Mouse (Mus musculus): Measurements from ENCODE around the gene Kcnip4. TPM values are rescaled to one million over a fixed set of nuclear protein-coding genes. Genes with fewer than 3 reads are reported as not detected.

Kcnip4 gene
- polyA plus RNA-seq, 1 experiment from 2014 or later, result 0.05 TPM

DNA sequence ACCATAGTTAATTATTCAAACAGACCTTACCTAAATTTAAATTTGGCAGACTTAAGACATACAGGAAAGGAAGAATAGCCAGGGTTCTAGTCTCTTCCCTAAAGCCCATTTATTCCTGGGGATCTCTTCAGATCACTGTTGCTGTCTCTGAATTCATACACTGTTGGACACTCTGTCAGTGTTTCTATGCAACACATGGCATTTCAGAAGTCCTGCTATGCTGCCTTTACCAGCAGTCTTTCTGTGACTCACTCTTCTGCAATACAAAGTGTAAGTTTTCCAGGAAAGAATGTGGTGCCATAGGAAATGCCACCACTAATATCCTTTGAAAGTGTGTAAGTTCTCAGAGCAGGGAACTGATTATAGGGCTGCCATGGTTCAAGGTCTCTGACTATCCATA, 936.7 kb downstream of the Kcnip4 start:
- Histone ChIP-seq H3K27ac (ENCODE audit: low read depth) (no peak overlapping the region), H3K36me3 (replicated peaks; ENCODE audit: insufficient read depth, low read length) (no peaks in the 10 kb centered on the region), H3K4me2 (ENCODE audit: low read depth, low read length) (no peak overlapping the region), H3K4me3 (ENCODE audit: low read depth, low read length) (no peak overlapping the region), H3K9me3 (ENCODE audit: low read length) (no peaks in the 10 kb centered on the region), H3K4me1 (ENCODE audit: insufficient read depth) (no peaks in the 10 kb centered on the region), H3K27me3 (ENCODE audit: insufficient read depth, low read length) (no peaks in the 10 kb centered on the region), H3K9ac (replicated peaks) (no peak overlapping the region)
- no peak for ATAC-seq
- DNase-seq, result no peak
- no peak for TF ChIP-seq CTCF (IDR thresholded peaks at IDR 0.05; ENCODE audit: low read depth)

DNA sequence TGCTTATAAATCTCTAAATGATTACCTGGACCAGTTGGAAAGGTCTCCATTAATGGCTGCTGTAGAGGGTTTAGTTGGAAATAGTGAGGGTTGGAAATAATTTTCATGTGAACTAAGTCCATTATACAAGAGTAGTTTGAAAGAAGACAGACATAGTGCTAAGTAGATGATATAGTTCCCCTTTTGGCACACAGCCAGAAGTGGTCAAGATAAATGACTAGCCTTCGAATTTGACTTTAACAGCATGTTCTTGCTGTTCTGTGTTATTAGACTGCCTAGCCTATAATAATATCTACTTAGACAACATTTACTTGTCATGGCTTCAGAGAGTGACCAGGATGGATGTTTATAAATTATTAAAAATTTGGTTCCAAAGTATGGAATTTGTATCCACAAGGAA, 941.3 kb downstream of the Kcnip4 start:
- WGBS (ENCODE audit: insufficient replicate concordance), result 40% methylated on average over 1 of the region's 1 CpGs
- TF ChIP-seq CTCF (IDR thresholded peaks at IDR 0.05; ENCODE audit: low read depth), result no peak
- TF ChIP-seq EP300 (IDR thresholded peaks at IDR 0.05; ENCODE audit: low read depth), result no peak
- H3K36me3 ChIP-seq (replicated peaks; ENCODE audit: insufficient read depth, low read length), result no peaks in the 10 kb centered on the region
- no peaks in the 10 kb centered on the region for H3K27me3 ChIP-seq (ENCODE audit: insufficient read depth, low read length)
- ATAC-seq (no peak), DNase-seq (no peak)
- no peak overlapping the region for H3K4me2 ChIP-seq (ENCODE audit: low read depth, low read length)
- no peak overlapping the region for H3K4me3 ChIP-seq (ENCODE audit: low read depth, low read length)
- no peaks in the 10 kb centered on the region for H3K4me1 ChIP-seq (ENCODE audit: insufficient read depth)
- H3K9ac ChIP-seq (replicated peaks), result no peak overlapping the region
- H3K9me3 ChIP-seq (ENCODE audit: low read length), result no peaks in the 10 kb centered on the region
- no peak overlapping the region for H3K27ac ChIP-seq (ENCODE audit: low read depth)

DNA sequence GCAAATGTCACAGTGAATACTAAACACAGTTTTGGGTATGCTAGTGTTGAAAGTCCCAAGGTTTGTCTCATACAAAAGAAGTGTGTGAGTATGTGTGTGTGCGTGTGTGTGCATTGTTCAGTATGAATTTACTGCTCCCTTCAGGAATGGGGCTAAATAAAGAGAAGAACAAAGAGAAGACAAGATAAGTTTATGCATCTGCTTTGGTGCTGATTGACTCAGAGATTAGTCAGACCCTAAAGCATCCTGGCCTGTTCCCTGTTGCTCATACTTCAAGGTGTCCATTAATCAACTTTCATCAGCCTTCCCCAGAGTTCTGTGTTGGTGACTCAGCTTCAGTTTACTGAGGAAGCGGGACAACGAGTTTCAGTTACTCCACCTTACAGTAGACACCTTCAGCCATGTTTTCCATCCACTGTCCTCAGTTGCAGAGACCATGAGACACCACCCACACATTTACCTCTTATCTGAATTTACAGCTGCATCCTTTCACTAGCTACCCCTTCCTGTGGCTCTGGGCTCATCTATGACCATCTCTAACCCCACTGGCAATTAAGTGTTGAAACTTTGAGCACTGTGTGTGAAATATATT, 960.6 kb downstream of the Kcnip4 start:
- no peak for TF ChIP-seq CTCF (IDR thresholded peaks at IDR 0.05; ENCODE audit: low read depth)
- TF ChIP-seq EP300 (IDR thresholded peaks at IDR 0.05; ENCODE audit: low read depth), result no peak
- H3K4me3 ChIP-seq (ENCODE audit: low read depth, low read length), result no peak overlapping the region
- H3K9me3 ChIP-seq (ENCODE audit: low read length), result no peaks in the 10 kb centered on the region
- WGBS (ENCODE audit: insufficient replicate concordance), result 59% methylated on average over 3 of the region's 3 CpGs
- no peak overlapping the region for H3K4me2 ChIP-seq (ENCODE audit: low read depth, low read length)
- ATAC-seq, result no peak
- H3K27me3 ChIP-seq (ENCODE audit: insufficient read depth, low read length), result no peaks in the 10 kb centered on the region
- no peak overlapping the region for H3K9ac ChIP-seq (replicated peaks)
- no peak overlapping the region for H3K27ac ChIP-seq (ENCODE audit: low read depth)
- H3K36me3 ChIP-seq (replicated peaks; ENCODE audit: insufficient read depth, low read length), result no peaks in the 10 kb centered on the region
- no peaks in the 10 kb centered on the region for H3K4me1 ChIP-seq (ENCODE audit: insufficient read depth)
- no peak for DNase-seq

DNA sequence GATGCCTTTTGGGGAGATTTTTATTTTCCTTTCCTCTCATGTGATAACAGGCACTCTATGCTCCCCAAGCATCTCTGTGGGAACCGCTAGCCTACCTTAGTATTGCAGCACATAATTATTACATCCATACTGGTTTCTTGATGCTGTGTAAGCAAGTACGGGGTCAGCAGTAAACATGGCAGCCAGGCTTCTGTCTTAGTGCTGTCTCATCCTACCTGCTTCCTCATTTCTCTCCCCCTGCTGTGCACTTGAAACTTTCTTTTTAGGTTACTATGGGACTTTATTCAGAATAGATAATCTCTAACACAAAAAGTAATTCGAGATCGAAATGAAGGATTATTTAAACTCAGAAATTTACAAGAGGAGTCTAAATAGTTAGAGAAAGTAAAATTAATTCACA, 973.0 kb downstream of the Kcnip4 start:
- WGBS (ENCODE audit: insufficient replicate concordance), result 71% methylated on average over 4 of the region's 4 CpGs
- Histone ChIP-seq H3K9ac (replicated peaks) (no peak overlapping the region), H3K36me3 (replicated peaks; ENCODE audit: insufficient read depth, low read length) (no peaks in the 10 kb centered on the region), H3K4me3 (ENCODE audit: low read depth, low read length) (no peak overlapping the region), H3K4me1 (ENCODE audit: insufficient read depth) (no peaks in the 10 kb centered on the region), H3K9me3 (ENCODE audit: low read length) (no peaks in the 10 kb centered on the region), H3K27ac (ENCODE audit: low read depth) (no peak overlapping the region), H3K27me3 (ENCODE audit: insufficient read depth, low read length) (no peaks in the 10 kb centered on the region), H3K4me2 (ENCODE audit: low read depth, low read length) (no peak overlapping the region)
- TF ChIP-seq EP300 (IDR thresholded peaks at IDR 0.05; ENCODE audit: low read depth) (no peak), CTCF (IDR thresholded peaks at IDR 0.05; ENCODE audit: low read depth) (no peak)
- DNase-seq (no peak), ATAC-seq (no peak)

DNA sequence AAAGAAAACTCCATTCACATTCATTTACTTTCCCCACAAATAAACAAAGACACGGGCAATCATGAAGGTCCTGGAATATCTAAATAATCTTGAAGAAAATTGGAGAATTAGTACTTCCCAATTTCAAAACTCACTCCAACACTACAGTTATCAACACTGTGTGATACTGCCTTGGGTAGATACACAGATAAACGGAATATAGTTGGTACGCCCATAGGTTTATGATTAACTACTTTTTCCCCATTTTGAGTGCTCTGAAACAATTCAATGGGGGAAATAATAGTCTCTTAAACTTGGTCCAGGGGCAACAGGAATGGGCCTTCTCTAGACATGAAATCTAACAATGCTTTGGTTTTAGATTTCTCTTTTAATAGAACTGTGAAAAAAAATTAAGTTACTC, 978.9 kb downstream of the Kcnip4 start:
- Histone ChIP-seq H3K36me3 (replicated peaks; ENCODE audit: insufficient read depth, low read length) (no peaks in the 10 kb centered on the region), H3K4me1 (ENCODE audit: insufficient read depth) (no peaks in the 10 kb centered on the region), H3K27me3 (ENCODE audit: insufficient read depth, low read length) (no peaks in the 10 kb centered on the region), H3K27ac (ENCODE audit: low read depth) (no peak overlapping the region), H3K9ac (replicated peaks) (no peak overlapping the region), H3K9me3 (ENCODE audit: low read length) (no peaks in the 10 kb centered on the region), H3K4me2 (ENCODE audit: low read depth, low read length) (no peak overlapping the region), H3K4me3 (ENCODE audit: low read depth, low read length) (no peak overlapping the region)
- DNase-seq (no peak), ATAC-seq (no peak)
- TF ChIP-seq EP300 (IDR thresholded peaks at IDR 0.05; ENCODE audit: low read depth) (no peak), CTCF (IDR thresholded peaks at IDR 0.05; ENCODE audit: low read depth) (no peak)
- WGBS (ENCODE audit: insufficient replicate concordance), result 61% methylated on average over 3 of the region's 3 CpGs

DNA sequence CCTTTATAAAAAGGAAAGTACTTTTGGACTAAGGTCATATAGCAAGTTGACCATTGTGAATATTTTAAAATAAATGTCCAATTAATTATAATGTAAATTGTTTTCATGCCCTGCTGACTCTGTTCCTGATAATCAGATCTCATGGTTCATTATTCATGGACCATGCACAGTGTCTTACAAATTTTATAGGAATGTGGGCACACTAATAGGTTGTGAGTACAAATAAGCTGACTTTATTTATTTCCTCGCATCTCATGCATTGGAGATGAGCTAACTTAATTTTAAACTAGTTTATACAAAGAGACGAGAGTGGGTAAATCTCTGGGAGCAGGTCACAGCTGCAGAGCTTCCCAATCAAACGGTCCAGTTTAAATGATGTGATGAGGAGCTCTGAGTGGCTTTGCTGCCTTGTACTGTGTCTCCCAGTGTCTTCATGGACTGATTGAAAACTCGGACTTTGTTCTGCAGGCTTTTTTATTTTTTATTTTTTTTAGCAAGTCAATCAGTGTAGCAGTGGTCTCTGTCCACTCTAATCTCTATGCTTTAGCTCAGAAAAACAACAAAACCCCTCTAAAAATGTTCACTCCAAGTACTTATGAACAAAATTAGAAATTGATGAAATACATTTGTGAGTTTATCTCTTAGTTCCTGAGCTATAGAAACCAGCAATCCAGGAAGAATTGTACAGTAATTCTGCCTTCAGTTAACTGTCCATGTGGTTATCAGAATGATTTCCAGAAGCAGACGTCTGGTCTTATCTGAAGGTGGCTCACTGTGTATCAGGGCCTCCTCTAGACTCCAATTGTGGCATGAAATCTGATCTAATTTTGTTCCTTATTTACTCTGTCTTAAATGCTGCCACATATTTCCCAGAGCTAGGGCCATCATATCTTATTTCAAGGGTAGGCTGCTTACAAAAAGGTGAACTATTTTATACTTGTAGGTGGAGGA, 979.6 kb downstream of the Kcnip4 start:
- WGBS (ENCODE audit: insufficient replicate concordance), result 53% methylated on average over 5 of the region's 5 CpGs
- Histone ChIP-seq H3K4me3 (ENCODE audit: low read depth, low read length) (no peak overlapping the region), H3K9me3 (ENCODE audit: low read length) (no peaks in the 10 kb centered on the region), H3K4me2 (ENCODE audit: low read depth, low read length) (no peak overlapping the region), H3K27ac (ENCODE audit: low read depth) (no peak overlapping the region), H3K36me3 (replicated peaks; ENCODE audit: insufficient read depth, low read length) (no peaks in the 10 kb centered on the region), H3K4me1 (ENCODE audit: insufficient read depth) (no peaks in the 10 kb centered on the region), H3K9ac (replicated peaks) (no peak overlapping the region), H3K27me3 (ENCODE audit: insufficient read depth, low read length) (no peaks in the 10 kb centered on the region)
- ATAC-seq (no peak), DNase-seq (no peak)
- TF ChIP-seq EP300 (IDR thresholded peaks at IDR 0.05; ENCODE audit: low read depth) (no peak), CTCF (IDR thresholded peaks at IDR 0.05; ENCODE audit: low read depth) (no peak)

Data from liver, postnatal 0 days (tissue).